Mouse (Mus musculus): ENCODE measurements at regions not wholly inside any gene's neighbourhood (a gene's known extent, or its start where the extent isn't known, plus 50 kb on each side); places are given as distances from the start of the nearest gene placed in this dataset.

DNA sequence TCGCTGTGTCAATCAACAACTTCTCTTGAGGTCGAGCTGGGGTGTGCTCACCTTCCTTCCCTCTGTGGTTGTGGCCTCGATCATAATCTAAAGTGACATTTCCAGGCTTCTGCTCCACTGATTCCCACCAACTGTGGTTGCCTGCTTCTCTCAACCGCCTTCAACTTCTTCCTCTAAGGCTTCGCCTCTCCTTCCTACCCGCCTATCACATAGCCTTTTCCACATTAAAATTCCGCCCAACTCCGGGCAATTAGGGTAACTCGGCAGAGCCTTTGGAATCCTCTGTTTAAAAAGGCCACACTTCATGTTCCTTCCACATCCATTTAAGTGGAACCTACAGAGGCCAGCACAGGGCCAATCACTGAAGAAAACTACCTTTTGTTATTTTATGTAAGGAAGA, 238.4 kb downstream of the Cxcl12 start:
- Histone ChIP-seq H3K4me3 (ENCODE audit: low read depth, low read length) (no peak overlapping the region), H3K4me2 (replicated peaks; ENCODE audit: low read depth, low read length) (no peak overlapping the region), H3K9me3 (ENCODE audit: low read length) (no peaks in the 10 kb centered on the region), H3K27me3 (replicated peaks; ENCODE audit: insufficient read depth, low read length) (no peaks in the 10 kb centered on the region), H3K36me3 (ENCODE audit: insufficient read depth, low read length) (no peaks in the 10 kb centered on the region), H3K27ac (ENCODE audit: low read length) (no peak overlapping the region), H3K4me1 (ENCODE audit: insufficient read depth, low read depth, low read length) (no peaks in the 10 kb centered on the region), H3K9ac (replicated peaks; ENCODE audit: low read depth) (no peak overlapping the region)
- TF ChIP-seq CTCF (IDR thresholded peaks at IDR 0.05) (no peak), EP300 (IDR thresholded peaks at IDR 0.05) (no peak)
- 73% methylated on average over 9 of the region's 9 CpGs for WGBS
- DNase-seq (ENCODE audit: low spot score) = no peak
- ATAC-seq = no peak

DNA sequence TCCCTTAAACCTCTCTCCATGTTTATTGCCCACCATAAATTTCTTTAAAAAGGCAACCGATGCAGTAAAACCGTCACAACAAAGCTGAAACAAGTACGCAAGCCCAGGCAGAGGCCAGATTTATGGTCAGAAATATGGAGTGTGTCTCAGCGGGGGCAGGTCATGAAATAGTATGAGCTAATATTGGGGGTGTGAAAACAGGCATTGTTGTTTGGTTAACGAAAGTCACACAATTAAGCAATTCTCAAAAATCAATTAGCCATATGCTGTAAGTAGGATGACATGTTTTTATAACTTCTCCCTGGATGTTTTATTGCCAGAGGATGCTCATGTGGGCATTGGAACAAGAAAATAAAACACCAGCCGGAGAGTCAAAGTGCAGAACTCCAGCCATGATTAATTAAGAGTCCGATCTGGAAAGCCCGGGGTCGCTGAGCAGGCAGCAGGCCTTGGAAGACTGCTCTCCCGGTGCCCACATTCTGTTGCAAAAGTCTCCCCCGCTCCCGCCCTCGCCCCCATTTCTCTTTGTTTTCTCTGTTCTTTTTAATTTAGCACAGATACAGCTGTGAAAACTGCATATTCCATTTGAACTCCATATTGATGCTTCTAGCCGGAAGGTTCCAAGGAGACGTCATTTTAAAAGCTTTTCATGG, 239.0 kb downstream of the Cxcl12 start:
- no peak for ATAC-seq
- H3K9ac ChIP-seq (replicated peaks; ENCODE audit: low read depth) = no peak overlapping the region
- H3K27me3 ChIP-seq (replicated peaks; ENCODE audit: insufficient read depth, low read length) = no peaks in the 10 kb centered on the region
- H3K36me3 ChIP-seq (ENCODE audit: insufficient read depth, low read length) = no peaks in the 10 kb centered on the region
- H3K27ac ChIP-seq (ENCODE audit: low read length) = no peak overlapping the region
- H3K9me3 ChIP-seq (ENCODE audit: low read length) = no peaks in the 10 kb centered on the region
- TF ChIP-seq EP300 (IDR thresholded peaks at IDR 0.05) = no peak
- no peak for TF ChIP-seq CTCF (IDR thresholded peaks at IDR 0.05)
- no peak for DNase-seq (ENCODE audit: low spot score)
- H3K4me1 ChIP-seq (ENCODE audit: insufficient read depth, low read depth, low read length) = no peaks in the 10 kb centered on the region
- no peak overlapping the region for H3K4me3 ChIP-seq (ENCODE audit: low read depth, low read length)
- WGBS = 72% methylated on average over 15 of the region's 15 CpGs
- no peak overlapping the region for H3K4me2 ChIP-seq (replicated peaks; ENCODE audit: low read depth, low read length)

DNA sequence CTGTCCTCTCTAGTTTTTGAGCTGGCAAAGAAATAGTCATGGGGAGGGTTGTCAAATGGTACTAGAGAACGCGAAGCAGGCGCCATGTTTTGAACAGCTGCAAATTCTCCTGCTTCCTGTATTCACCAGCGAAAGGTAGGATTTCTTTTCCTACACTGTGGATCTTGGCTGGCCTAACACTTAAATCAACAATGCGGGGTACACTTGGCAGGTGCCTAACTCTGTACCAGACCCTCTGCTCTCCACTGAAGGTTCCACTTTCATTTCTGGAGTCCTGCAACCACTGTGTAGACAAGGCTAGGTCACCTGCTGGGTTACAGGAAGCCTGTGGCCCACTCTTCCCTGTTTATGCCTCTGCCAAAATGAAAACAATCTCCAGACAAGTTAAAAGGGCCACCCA, 239.6 kb downstream of the Cxcl12 start:
- H3K4me3 ChIP-seq (ENCODE audit: low read depth, low read length) = no peak overlapping the region
- WGBS = 74% methylated on average over 5 of the region's 5 CpGs
- no peak for TF ChIP-seq EP300 (IDR thresholded peaks at IDR 0.05)
- no peak for TF ChIP-seq CTCF (IDR thresholded peaks at IDR 0.05)
- H3K36me3 ChIP-seq (ENCODE audit: insufficient read depth, low read length) = no peaks in the 10 kb centered on the region
- no peak overlapping the region for H3K27ac ChIP-seq (ENCODE audit: low read length)
- no peaks in the 10 kb centered on the region for H3K27me3 ChIP-seq (replicated peaks; ENCODE audit: insufficient read depth, low read length)
- no peak overlapping the region for H3K4me2 ChIP-seq (replicated peaks; ENCODE audit: low read depth, low read length)
- H3K9ac ChIP-seq (replicated peaks; ENCODE audit: low read depth) = no peak overlapping the region
- ATAC-seq (no peak), DNase-seq (ENCODE audit: low spot score) (no peak)
- no peaks in the 10 kb centered on the region for H3K9me3 ChIP-seq (ENCODE audit: low read length)
- no peaks in the 10 kb centered on the region for H3K4me1 ChIP-seq (ENCODE audit: insufficient read depth, low read depth, low read length)

DNA sequence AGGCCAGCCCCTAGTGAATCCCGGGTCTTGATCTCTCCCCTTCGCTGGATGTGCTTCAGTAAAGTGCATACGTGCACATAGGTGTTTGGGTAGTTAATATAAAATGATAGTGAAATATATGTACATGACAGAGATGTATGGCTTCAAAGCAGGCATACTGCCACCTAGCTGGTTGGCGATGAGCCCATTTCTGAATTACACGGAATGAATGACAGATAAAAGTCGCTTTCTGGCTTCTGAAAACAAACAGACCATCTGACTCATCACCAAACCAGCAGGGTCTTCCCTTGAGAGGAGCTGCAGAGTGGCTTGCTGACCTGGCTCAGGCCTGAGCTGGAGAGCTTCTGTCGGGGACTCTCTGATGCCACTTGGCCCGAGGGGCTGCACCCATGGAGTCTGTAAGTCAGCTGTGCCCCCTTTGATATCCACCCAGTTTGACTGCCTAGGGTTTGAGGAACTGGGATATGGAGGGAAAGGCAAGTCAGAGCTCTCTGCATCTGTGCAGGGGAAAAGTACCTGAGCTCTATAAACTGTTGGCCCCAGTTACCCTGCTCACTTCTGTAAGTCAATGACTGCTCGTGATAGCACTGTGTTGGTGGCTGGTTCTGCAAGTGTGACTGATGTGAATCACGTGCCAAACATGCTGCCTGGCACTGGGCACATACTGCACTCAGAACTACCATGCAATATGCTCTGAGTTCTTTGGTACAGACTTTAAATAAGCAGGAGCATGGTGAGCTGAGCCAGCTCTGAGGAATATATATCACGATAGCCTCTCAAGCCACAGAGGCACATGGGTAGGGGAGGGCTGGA, 240.8 kb downstream of the Cxcl12 start:
- WGBS = 57% methylated on average over 11 of the region's 11 CpGs
- ATAC-seq (no peak), DNase-seq (ENCODE audit: low spot score) (no peak)

DNA sequence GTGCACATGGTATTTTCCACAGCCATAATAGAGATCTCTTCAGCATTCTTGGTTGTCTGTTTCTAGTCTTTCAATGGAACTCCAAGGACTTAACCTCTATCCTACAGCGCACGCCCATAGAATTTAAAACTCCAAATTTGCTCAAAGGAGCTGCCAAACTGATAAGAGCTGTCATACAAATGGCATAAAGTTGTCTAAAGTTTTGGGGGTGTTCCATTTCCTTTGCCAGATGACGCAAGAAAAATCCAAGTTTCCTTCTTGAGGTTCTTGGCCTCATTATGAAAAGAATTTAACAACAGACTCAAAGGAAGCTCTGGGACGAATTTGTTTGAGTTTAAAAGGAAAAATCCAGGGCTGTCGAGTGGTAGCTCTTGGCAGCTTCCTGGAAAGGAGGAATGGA, 246.6 kb downstream of the Cxcl12 start:
- H3K9me3 ChIP-seq (ENCODE audit: low read length) = no peaks in the 10 kb centered on the region
- DNase-seq (ENCODE audit: low spot score) (peak; percentile 51), ATAC-seq (no peak)
- no peak overlapping the region for H3K9ac ChIP-seq (replicated peaks; ENCODE audit: low read depth)
- TF ChIP-seq CTCF (IDR thresholded peaks at IDR 0.05) = no peak
- TF ChIP-seq EP300 (IDR thresholded peaks at IDR 0.05) = no peak
- no peaks in the 10 kb centered on the region for H3K36me3 ChIP-seq (ENCODE audit: insufficient read depth, low read length)
- no peak overlapping the region for H3K4me3 ChIP-seq (ENCODE audit: low read depth, low read length)
- H3K4me1 ChIP-seq (ENCODE audit: insufficient read depth, low read depth, low read length) = no peaks in the 10 kb centered on the region
- no peaks in the 10 kb centered on the region for H3K27me3 ChIP-seq (replicated peaks; ENCODE audit: insufficient read depth, low read length)
- no peak overlapping the region for H3K4me2 ChIP-seq (replicated peaks; ENCODE audit: low read depth, low read length)
- no peak overlapping the region for H3K27ac ChIP-seq (ENCODE audit: low read length)
- WGBS = 37% methylated on average over 5 of the region's 5 CpGs

More for the DNA sequence above, 240.8 kb downstream of the Cxcl12 start:
- Histone ChIP-seq H3K4me2 (replicated peaks; ENCODE audit: low read depth, low read length) (no peak overlapping the region), H3K4me1 (ENCODE audit: insufficient read depth, low read depth, low read length) (no peaks in the 10 kb centered on the region), H3K4me3 (ENCODE audit: low read depth, low read length) (no peak overlapping the region), H3K36me3 (ENCODE audit: insufficient read depth, low read length) (no peaks in the 10 kb centered on the region), H3K27me3 (replicated peaks; ENCODE audit: insufficient read depth, low read length) (no peaks in the 10 kb centered on the region), H3K9me3 (ENCODE audit: low read length) (no peaks in the 10 kb centered on the region), H3K9ac (replicated peaks; ENCODE audit: low read depth) (no peak overlapping the region), H3K27ac (ENCODE audit: low read length) (no peak overlapping the region)
- TF ChIP-seq CTCF (IDR thresholded peaks at IDR 0.05) (no peak), EP300 (IDR thresholded peaks at IDR 0.05) (no peak)

DNA sequence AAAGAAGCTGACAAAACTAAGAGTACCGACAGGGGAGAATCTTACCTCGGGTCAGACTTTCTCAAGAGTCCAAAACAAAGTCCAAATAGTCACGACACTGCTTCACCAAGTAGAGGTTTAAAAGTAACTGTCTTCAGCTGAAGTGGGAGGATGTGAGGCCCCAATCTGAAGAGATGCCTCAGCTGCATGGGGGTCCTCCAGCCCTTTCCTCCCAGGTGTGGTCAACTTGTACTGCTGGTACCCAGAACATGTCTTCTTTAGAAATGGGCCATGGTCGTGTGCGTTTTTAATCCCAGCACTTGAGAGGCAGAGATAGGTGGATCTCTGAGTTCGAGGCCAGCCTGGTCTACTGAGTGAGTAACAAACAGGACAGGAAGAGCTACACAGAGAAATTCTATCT, 247.6 kb downstream of the Cxcl12 start:
- TF ChIP-seq CTCF (IDR thresholded peaks at IDR 0.05) (no peak), EP300 (IDR thresholded peaks at IDR 0.05) (no peak)
- WGBS = 83% methylated on average over 6 of the region's 6 CpGs
- Histone ChIP-seq H3K4me2 (replicated peaks; ENCODE audit: low read depth, low read length) (no peak overlapping the region), H3K9me3 (ENCODE audit: low read length) (no peaks in the 10 kb centered on the region), H3K9ac (replicated peaks; ENCODE audit: low read depth) (no peak overlapping the region), H3K27me3 (replicated peaks; ENCODE audit: insufficient read depth, low read length) (no peaks in the 10 kb centered on the region), H3K36me3 (ENCODE audit: insufficient read depth, low read length) (no peaks in the 10 kb centered on the region), H3K27ac (ENCODE audit: low read length) (no peak overlapping the region), H3K4me1 (ENCODE audit: insufficient read depth, low read depth, low read length) (no peaks in the 10 kb centered on the region), H3K4me3 (ENCODE audit: low read depth, low read length) (no peak overlapping the region)
- DNase-seq (ENCODE audit: low spot score) (no peak), ATAC-seq (no peak)

All from lung, postnatal 0 days (tissue).